Mouse (Mus musculus) liver, embryonic 14.5 days (tissue): ENCODE measurements around the gene Pld1. TPM values are rescaled to one million over a fixed set of nuclear protein-coding genes. Genes with fewer than 3 reads are reported as not detected.
A peak's percentile ranks its signal among the peaks of the same experiment; 100 is the strongest.

Experiments used
- ATAC-seq: fragments of 200-750 bp; cut with Nextera tagmentation; 2 replicates; pipeline ENCODE4 v1.8.0; 2017; ENCODE audit warnings: moderate number of reproducible peaks, mild to moderate bottlenecking, moderate library complexity; ENCODE audit not compliant: insufficient read depth
- DNase-seq, 3 experiments: peaks; one replicate each; pipeline ENCODE4 v3.0.0-alpha.2; 2012 to 2013; ENCODE audit warnings: low read depth in 3 of 3, low spot score in 3 of 3
- H3K27ac ChIP-seq: fragments of 300-500 bp; sonication (generic); 2 replicates; pipeline ENCODE4 v1.5.1; 2014; ENCODE audit warnings: moderate library complexity, mild to moderate bottlenecking, control low read depth, inconsistent platforms
- H3K27me3 ChIP-seq: fragments of 300-500 bp; sonication (generic); 2 replicates; pipeline ENCODE4 v1.6.1; 2014; ENCODE audit warnings: mild to moderate bottlenecking, low read length, moderate library complexity; ENCODE audit not compliant: control insufficient read depth, insufficient read depth
- H3K36me3 ChIP-seq: fragments of 300-500 bp; sonication (generic); replicated peaks from 2 replicates; pipeline ENCODE4 v1.6.1; 2014; ENCODE audit warnings: low read depth; ENCODE audit not compliant: control insufficient read depth, insufficient read depth
- H3K4me1 ChIP-seq, 2 experiments: fragments of 200-500 bp in 1 of 2; fragments of 300-500 bp in 1 of 2; sonication (generic) in 1 of 2; replicated peaks; 2 replicates each; pipeline ENCODE4 v1.6.1; 2012 to 2014; ENCODE audit warnings: antibody characterized with exemption in 1 of 2, inconsistent platforms in 1 of 2, low read length in 1 of 2; ENCODE audit not compliant: control insufficient read depth in 2 of 2, insufficient read depth in 2 of 2
- H3K4me2 ChIP-seq: fragments of 300-500 bp; sonication (generic); 2 replicates; pipeline ENCODE4 v1.6.1; 2014; ENCODE audit warnings: low read depth, mild to moderate bottlenecking, control low read depth, moderate library complexity
- H3K4me3 ChIP-seq, 2 experiments: fragments of 200-500 bp in 1 of 2; fragments of 300-500 bp in 1 of 2; sonication (generic) in 1 of 2; 2 replicates each; pipeline ENCODE4 v1.5.1; 2012 to 2014; ENCODE audit warnings: low read depth in 2 of 2, low read length in 2 of 2, mild to moderate bottlenecking in 2 of 2, control low read depth in 1 of 2, inconsistent platforms in 1 of 2, moderate library complexity in 1 of 2; ENCODE audit not compliant: insufficient read depth in 1 of 2
- H3K9ac ChIP-seq: fragments of 300-500 bp; sonication (generic); replicated peaks from 2 replicates; pipeline ENCODE4 v1.6.1; 2014; ENCODE audit warnings: mild to moderate bottlenecking, control low read depth, moderate library complexity
- H3K9me3 ChIP-seq: fragments of 300-500 bp; sonication (generic); 2 replicates; pipeline ENCODE4 v1.6.1; 2016; ENCODE audit warnings: low read length, mixed read lengths; ENCODE audit not compliant: control insufficient read depth
- CTCF ChIP-seq: IDR thresholded peaks from 2 replicates; pipeline ENCODE4 v1.5.1; 2016; ENCODE audit warnings: antibody characterized with exemption, low read depth, control low read depth
- EP300 ChIP-seq: IDR thresholded peaks from 2 replicates; pipeline ENCODE4 v1.6.1; 2016; ENCODE audit warnings: antibody characterized with exemption, low read depth
- WGBS: fragments of 180-500 bp; shearing (Covaris S2); extraction: QIAGEN DNeasy Blood & Tissue Kit; methylation state at CpG from one replicate; pipeline ENCODE4 v1.1.7; 2014; ENCODE audit not compliant: insufficient replicate concordance; 5-methylcytosine and 5-hydroxymethylcytosine counted together
- polyA plus RNA-seq, 2 experiments: library from polyadenylated mRNA; depleted of rRNA in 1 of 2; stranded (reverse) in 1 of 2; unstranded in 1 of 2; fragments of >200 nt; fragmentation: Nextera tagmentation in 1 of 2; extraction: Ambion mirVana in 1 of 2; gene quantifications; 2 replicates each; pipeline versions ENCODE4 v1.2.1 to v1.2.3; 2012 to 2014

Gene Pld1
- polyA plus RNA-seq, 2 experiments: 2.9 to 4.4 TPM

DNA sequence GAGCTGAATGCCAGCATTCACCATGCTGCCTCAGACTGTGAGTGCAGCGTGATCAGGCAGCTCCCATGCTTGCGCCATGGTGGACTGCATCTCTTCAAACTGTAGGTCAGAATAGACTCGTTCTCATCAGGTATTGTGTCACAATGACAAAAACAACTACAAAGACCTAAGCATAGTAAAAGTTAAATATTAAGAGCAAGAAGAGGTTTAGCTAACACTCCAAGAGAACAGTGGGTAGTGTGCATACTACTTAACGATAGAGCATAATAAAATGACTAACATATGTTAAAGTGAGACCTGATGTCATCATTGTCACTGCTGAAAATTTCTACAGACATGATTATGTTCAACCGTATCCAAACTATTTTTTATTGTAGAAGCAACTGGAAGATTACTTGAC lies 92.4 kb downstream of the Pld1 start:
- Histone ChIP-seq H3K9ac (no peak overlapping the region), H3K4me3 (no peak overlapping the region), H3K27me3 (no peaks in the 10 kb centered on the region), H3K36me3 (no peaks in the 10 kb centered on the region), H3K27ac (no peak overlapping the region), H3K9me3 (no peaks in the 10 kb centered on the region), H3K4me2 (no peak overlapping the region), H3K4me1 (peaks cover 0 to 10% of the 10 kb centered on the region in 2 experiments; a peak in 2 of 4 replicates)
- no peak for DNase-seq
- TF ChIP-seq CTCF: no peak
- no peak for TF ChIP-seq EP300
- ATAC-seq: no peak
- 73% methylated on average over 5 of the region's 5 CpGs for WGBS

DNA sequence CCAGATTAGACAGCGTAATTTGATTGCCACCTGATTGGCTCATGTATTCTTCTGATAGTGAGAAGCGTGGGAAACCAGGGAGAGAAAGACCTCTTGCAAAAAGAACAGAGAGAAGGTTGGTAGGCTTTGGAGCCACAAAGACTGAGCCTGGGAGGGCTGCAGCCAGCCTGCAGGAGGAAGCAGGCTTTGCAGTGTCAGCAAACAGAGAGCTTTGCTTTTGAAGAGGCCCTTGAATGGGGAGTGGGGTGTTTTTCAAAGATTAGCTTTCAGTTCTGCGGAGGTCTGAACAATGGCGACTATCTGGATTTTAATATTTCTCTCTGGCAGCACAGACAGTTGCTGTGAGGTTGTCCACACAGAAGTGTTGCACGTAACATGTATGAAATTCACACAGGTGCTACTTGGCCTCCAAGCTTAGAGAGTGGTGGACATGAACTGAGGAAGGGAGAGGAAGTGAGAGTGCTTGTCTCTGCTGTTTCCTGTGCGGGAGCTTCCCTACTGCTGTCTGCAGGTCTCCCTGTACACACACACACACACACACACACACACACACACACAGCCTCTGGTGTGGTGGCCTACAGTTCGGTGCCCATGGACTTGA lies 93.2 kb downstream of the Pld1 start:
- TF ChIP-seq CTCF: no peak
- TF ChIP-seq EP300: no peak
- ATAC-seq (peak; percentile 37; the same call in 1 of the 2 replicates), DNase-seq (no peak)
- no peak overlapping the region for H3K9ac ChIP-seq
- H3K27ac ChIP-seq: no peak overlapping the region
- H3K4me1 ChIP-seq: peaks cover 0 to 10% of the 10 kb centered on the region in 2 experiments; a peak in 2 of 4 replicates
- no peaks in the 10 kb centered on the region for H3K9me3 ChIP-seq
- H3K4me2 ChIP-seq: no peak overlapping the region
- no peaks in the 10 kb centered on the region for H3K36me3 ChIP-seq
- 25% methylated on average over 7 of the region's 7 CpGs for whole genome bisulfite sequencing
- H3K4me3 ChIP-seq: no peak overlapping the region
- H3K27me3 ChIP-seq: no peaks in the 10 kb centered on the region

DNA sequence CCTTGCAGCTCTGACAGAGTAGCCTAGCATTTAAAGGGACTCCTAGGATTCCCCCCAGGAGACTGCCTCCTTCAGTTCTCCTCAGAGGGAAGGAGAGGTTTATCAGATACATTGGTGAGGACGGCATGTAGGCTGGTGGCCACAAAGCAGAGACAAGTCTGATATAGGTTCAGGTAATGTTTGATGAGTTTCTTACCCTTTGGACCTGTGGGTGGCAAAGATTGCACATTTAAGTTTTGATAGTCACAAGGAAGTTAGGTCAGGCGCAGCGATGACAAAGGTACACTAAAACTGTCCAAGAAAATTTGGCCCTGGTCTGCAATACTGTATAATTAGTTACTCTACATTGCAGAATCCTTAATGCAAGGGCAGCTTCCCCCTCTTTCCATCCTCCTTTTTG lies 95.4 kb downstream of the Pld1 start:
- ATAC-seq (no peak), DNase-seq (no peak)
- Histone ChIP-seq H3K4me2 (no peak overlapping the region), H3K27me3 (no peaks in the 10 kb centered on the region), H3K9me3 (no peaks in the 10 kb centered on the region), H3K9ac (no peak overlapping the region), H3K36me3 (no peaks in the 10 kb centered on the region), H3K4me1 (peaks cover 0 to 4% of the 10 kb centered on the region in 2 experiments; a peak in 2 of 4 replicates), H3K27ac (no peak overlapping the region), H3K4me3 (no peak overlapping the region)
- 69% methylated on average over 3 of the region's 3 CpGs for WGBS
- TF ChIP-seq EP300 (no peak), CTCF (no peak)

DNA sequence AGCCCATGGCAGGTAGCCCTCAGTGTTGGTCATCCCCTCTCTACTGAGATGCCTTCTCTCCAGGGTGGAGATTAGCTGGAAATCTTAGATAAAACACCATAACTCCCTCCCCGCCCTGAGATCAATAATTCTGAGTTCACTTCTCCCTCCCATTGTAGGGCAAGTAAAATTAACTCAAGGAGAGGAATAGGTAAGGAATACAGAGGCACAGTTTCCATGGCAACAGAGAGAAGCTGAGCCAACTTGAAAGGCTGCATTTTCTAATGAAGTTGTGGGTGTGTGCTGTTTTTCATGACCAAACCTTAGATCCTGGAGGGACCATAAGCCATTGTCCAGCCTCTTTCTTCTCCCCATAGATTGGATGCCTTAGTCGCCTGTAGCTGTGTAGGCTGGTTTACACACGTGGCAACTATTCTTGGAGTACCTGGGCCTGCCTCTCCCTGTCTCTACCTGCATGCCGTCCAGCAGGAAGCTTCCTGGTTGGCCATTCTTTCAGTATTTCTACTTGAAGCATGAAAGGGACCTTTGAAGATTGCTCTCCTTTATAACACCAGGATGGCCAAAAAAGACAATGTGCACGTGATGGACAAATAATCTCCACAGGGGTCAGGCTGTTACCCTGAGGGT lies 96.3 kb downstream of the Pld1 start:
- Histone ChIP-seq H3K4me3 (no peak overlapping the region), H3K27ac (no peak overlapping the region), H3K4me2 (no peak overlapping the region), H3K27me3 (no peaks in the 10 kb centered on the region), H3K36me3 (no peaks in the 10 kb centered on the region), H3K4me1 (peaks cover 0 to 4% of the 10 kb centered on the region in 2 experiments; a peak in 2 of 4 replicates), H3K9ac (no peak overlapping the region), H3K9me3 (no peaks in the 10 kb centered on the region)
- ATAC-seq (no peak), DNase-seq (no peak)
- no peak for TF ChIP-seq CTCF
- TF ChIP-seq EP300: no peak
- WGBS: 44% methylated on average over 5 of the region's 5 CpGs

DNA sequence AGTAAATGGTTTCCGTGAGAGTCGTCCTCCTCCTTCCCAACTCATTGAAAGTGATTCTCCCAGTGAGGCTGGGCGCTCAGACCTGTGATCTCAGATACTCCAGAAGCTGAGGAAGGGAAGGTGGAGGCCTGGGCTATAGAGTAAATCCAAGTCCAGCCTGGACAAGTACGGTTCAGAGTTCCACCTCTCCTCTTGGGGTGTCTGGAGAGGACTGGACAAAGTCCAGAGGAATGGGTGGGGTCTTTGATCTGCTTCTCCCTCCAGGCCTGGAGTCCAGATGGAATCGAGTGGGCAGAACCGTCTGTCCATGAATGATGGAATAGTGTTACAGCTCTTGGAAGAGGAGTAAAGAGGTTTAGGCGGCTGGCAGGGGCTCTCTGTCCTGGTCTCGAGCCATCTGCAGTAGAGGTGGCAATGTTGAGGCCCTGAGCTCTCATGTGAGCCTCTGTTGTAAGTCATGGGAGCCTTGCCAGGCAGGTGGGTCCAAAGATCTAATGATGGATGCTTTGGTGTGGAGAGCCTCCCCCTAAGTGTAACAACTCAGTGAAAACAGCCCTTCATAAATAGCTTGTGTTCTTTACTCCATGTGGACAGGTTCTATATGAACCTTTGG lies 98.9 kb downstream of the Pld1 start:
- no peaks in the 10 kb centered on the region for H3K9me3 ChIP-seq
- H3K4me1 ChIP-seq: no peaks in the 10 kb centered on the region; a peak in 1 of 4 replicates
- TF ChIP-seq CTCF (no peak), EP300 (no peak)
- no peak overlapping the region for H3K27ac ChIP-seq
- H3K9ac ChIP-seq: no peak overlapping the region
- H3K4me2 ChIP-seq: no peak overlapping the region
- 55% methylated on average over 8 of the region's 8 CpGs for WGBS
- no peak for ATAC-seq
- H3K27me3 ChIP-seq: no peaks in the 10 kb centered on the region
- DNase-seq: no peak
- no peak overlapping the region for H3K4me3 ChIP-seq
- H3K36me3 ChIP-seq: no peaks in the 10 kb centered on the region
